Mouse (Mus musculus) ovary, adult 10 weeks (tissue): ENCODE results near the gene Ykt6. TPM values are rescaled to one million over a fixed set of nuclear protein-coding genes. Genes with fewer than 3 reads are reported as not detected.

Experiments used
- polyA plus RNA-seq: library from polyadenylated mRNA; stranded (reverse); fragments of 350-450 nt; fragmentation: Illumina TruSeq; extraction: RNeasy Lipid Tissue Mini Kit (QIAGEN cat#74804); gene quantifications from one replicate; pipeline ENCODE4 v1.2.3, GENCODE M21; 2014

Ykt6 gene
- polyA plus RNA-seq = 40.7 TPM

DNA sequence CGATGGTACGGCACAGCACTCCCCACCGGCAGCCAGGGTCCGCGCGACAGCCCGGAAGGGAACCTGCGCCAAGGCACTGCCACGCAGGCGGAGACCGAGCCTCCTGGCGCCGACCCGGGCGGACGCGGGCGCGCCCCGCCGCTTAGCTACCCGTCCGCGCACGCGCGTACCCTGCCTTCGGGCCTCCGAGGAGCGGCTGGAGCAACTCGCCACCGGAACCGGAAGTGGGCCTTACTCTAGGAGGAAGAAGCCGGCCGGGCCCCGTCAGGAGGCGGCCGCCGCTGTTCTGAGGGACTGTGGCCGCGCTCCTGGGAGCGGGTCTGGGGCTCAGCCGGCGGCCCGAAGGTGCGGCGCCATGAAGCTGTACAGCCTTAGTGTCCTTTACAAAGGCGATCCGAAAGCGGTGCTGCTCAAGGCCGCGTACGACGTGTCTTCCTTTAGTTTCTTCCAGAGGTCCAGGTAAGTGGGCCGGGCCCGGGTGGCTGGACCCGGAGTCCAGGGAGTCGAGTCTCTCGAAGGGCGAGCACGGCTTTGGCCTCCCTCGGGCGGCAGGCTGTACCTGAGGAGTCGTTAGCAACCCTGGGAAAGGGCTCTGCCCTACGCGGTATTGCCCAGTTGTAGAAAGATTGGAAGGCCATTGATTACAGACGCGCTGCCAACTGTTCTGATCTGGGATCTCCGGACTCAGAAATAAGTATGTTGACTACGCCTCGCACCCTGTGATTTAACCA is at the start of gene Ykt6:
Gene Ykt6 (plus strand): TSS at position 148 of the 731 bp plus-strand sequence.

GRCm38 (mm10) chr11:5949586-5950352 is 5.7 kb upstream of the Ykt6 start, which contains the start of gene Gck:
TSS of gene Gck (minus strand) at chr11:5950081.

Other genes starting within 250 kb of the Ykt6 start
- 5.3 TPM for gene Mrps24, start 240.0 kb upstream of the Ykt6 start, polyA plus RNA-seq
- 5.2 TPM for gene Urgcp, start 193.3 kb upstream of the Ykt6 start, polyA plus RNA-seq
- gene Dbnl, start 167.2 kb upstream of the Ykt6 start, polyA plus RNA-seq = 2.4 TPM
- not detected for gene Pgam2, start 152.0 kb upstream of the Ykt6 start, polyA plus RNA-seq
- 0.37 TPM for gene Polm, start 117.7 kb upstream of the Ykt6 start, polyA plus RNA-seq
- 13.1 TPM for gene Aebp1, start 93.7 kb upstream of the Ykt6 start, polyA plus RNA-seq
- gene Pold2, start 77.4 kb upstream of the Ykt6 start, polyA plus RNA-seq = 0.46 TPM
- gene Myl7, start 56.9 kb upstream of the Ykt6 start, polyA plus RNA-seq = not detected
- gene Gck, start 5.6 kb upstream of the Ykt6 start, polyA plus RNA-seq = not detected
- 0.17 TPM for gene Camk2b, start 110.7 kb downstream of the Ykt6 start, polyA plus RNA-seq
- gene A730071L15Rik, start 244.3 kb downstream of the Ykt6 start, polyA plus RNA-seq = not detected
- 21.9 TPM for gene Nudcd3, start 244.7 kb downstream of the Ykt6 start, polyA plus RNA-seq